Mouse (Mus musculus) ovary, postnatal 36 days (tissue): ENCODE data around the gene 1700016C15Rik.

Experiments used
- DNase-seq: peaks from one replicate; pipeline ENCODE4 v3.0.0; 2022; ENCODE audit warnings: low spot score, mixed read lengths

1700016C15Rik gene

GRCm38 (mm10) chr1:177717057-177717835, 12.4 kb upstream of the 1700016C15Rik start:
- DNase-seq: no peak

GRCm38 (mm10) chr1:177718340-177719028, 11.1 kb upstream of the 1700016C15Rik start:
- DNase-seq: no peak

GRCm38 (mm10) chr1:177719029-177719427, 10.6 kb upstream of the 1700016C15Rik start:
- DNase-seq: no peak

- no peak for DNase-seq
These were observed 5.8 kb upstream of the 1700016C15Rik start for GRCm38 (mm10) chr1:177723786-177724185.

GRCm38 (mm10) chr1:177726870-177727269, 2.7 kb upstream of the 1700016C15Rik start:
- DNase-seq: no peak

- DNase-seq: no peak
These were observed 1.6 kb upstream of the 1700016C15Rik start for GRCm38 (mm10) chr1:177727883-177728525.

GRCm38 (mm10) chr1:177731973-177732372, 2.4 kb downstream of the 1700016C15Rik start:
- no peak for DNase-seq

- DNase-seq: no peak
These were observed 8.0 kb downstream of the 1700016C15Rik start for GRCm38 (mm10) chr1:177737505-177738105.

- no peak for DNase-seq
These were observed 11.1 kb downstream of the 1700016C15Rik start for GRCm38 (mm10) chr1:177740707-177741106.

GRCm38 (mm10) chr1:177742119-177742518, 12.5 kb downstream of the 1700016C15Rik start:
- no peak for DNase-seq

GRCm38 (mm10) chr1:177744521-177745325, 15.1 kb downstream of the 1700016C15Rik start:
- no peak for DNase-seq

GRCm38 (mm10) chr1:177747869-177748540, 18.4 kb downstream of the 1700016C15Rik start:
- no peak for DNase-seq

GRCm38 (mm10) chr1:177753496-177753895, 23.9 kb downstream of the 1700016C15Rik start:
- no peak for DNase-seq

GRCm38 (mm10) chr1:177757249-177757648, 27.6 kb downstream of the 1700016C15Rik start:
- no peak for DNase-seq

- DNase-seq: no peak
These were observed 39.3 kb downstream of the 1700016C15Rik start for GRCm38 (mm10) chr1:177768931-177769330.

GRCm38 (mm10) chr1:177777397-177777796, 47.8 kb downstream of the 1700016C15Rik start:
- DNase-seq: no peak

GRCm38 (mm10) chr1:177792835-177793234, 63.2 kb downstream of the 1700016C15Rik start:
- no peak for DNase-seq

GRCm38 (mm10) chr1:177794866-177795265, 65.3 kb downstream of the 1700016C15Rik start:
- no peak for DNase-seq

GRCm38 (mm10) chr1:177795421-177796192, 66.0 kb downstream of the 1700016C15Rik start:
- DNase-seq: no peak
